Comparison of ENCODE assay signal across 8 mouse cellular contexts in genomic region chr7:63321951-63322710, GRCm38 (mm10).
DNase-seq lines count a peak whose midpoint lies in the region; ATAC-seq and TF ChIP-seq lines count a peak whose summit lies in the region.

No protein-coding gene starts in this region.

- no peak overlapping the region for H3K4me3 ChIP-seq in embryonic fibroblast, embryonic 13.5 days (ENCODE audit: insufficient read depth, low read length)

- TF ChIP-seq CTCF in embryonic fibroblast, embryonic 13.5 days (IDR thresholded peaks at IDR 0.05; ENCODE audit: borderline replicate concordance, insufficient read depth, low read length), result 0 out of 2 replicates have a peak, but pooled peaks have one; percentile 5

- peak; percentile 74 for ATAC-seq in megakaryocyte progenitor cell, adult 5-6 weeks (replicated peaks; ENCODE audit: poor library complexity)

- TF ChIP-seq POLR2A in embryonic fibroblast, embryonic 13.5 days (IDR thresholded peaks at IDR 0.05; ENCODE audit: low read depth, low read length), result no peak

- H3K27ac ChIP-seq in embryonic fibroblast, embryonic 13.5 days (ENCODE audit: insufficient read depth, low read length), result no peak overlapping the region

- peak; percentile 27 for DNase-seq in lung, postnatal 10 days
- no peak for DNase-seq in lung, adult 18-20 months
- peak; percentile 92 for DNase-seq in brain, adult 2 months (ENCODE audit: low read depth, low spot score)
- peak; percentile 29 to 57 for DNase-seq in kidney, postnatal 36 days
- DNase-seq in telencephalon, adult 2 months (ENCODE audit: low read depth, low spot score), result peak; percentile 67
- DNase-seq in urinary bladder, postnatal 4 days (ENCODE audit: low spot score in 2 of 2), result no peak

- no peaks in the 10 kb centered on the region for H3K4me1 ChIP-seq in embryonic fibroblast, embryonic 13.5 days (ENCODE audit: control insufficient read depth, insufficient read depth, low read length)

Comparison
In these comparisons a context has a peak if more than half of its experiments do, and no peak if none do; other contexts are left out.
1. DNase-seq: peak in lung, postnatal 10 days (single experiment), brain, adult 2 months (single experiment), kidney, postnatal 36 days (2 of 2) and telencephalon, adult 2 months (single experiment); none in lung, adult 18-20 months (0 of 2) and urinary bladder, postnatal 4 days (0 of 2).